Mouse (Mus musculus) embryo, embryonic 10 days (tissue): ENCODE measurements around the gene Vwa8.

Experiments
- DNase-seq: peaks from one replicate; pipeline ENCODE4 v3.0.0-alpha.2; 2015; ENCODE audit warnings: low spot score

The Vwa8 gene

DNA sequence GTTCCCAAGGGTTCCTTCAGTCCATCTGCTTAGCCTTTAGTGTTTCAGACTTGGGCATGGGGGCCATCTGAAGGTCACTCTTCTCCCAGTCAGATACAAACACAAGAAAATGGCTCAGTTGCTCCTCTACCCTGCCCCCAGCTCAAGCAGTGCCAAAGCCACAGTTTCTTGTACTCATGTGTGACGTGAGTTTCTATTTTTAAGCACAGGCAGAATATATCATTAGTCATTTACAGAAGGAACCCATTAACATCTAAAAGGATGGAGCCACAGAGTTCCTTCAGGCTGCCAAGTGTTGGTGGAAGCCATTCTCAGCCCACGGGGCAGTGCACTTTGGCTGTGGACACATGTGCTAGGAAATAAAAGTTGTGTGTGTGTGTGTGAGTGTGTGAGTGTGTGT, 240.6 kb downstream of the Vwa8 start:
- peak; percentile 14 for DNase-seq

DNA sequence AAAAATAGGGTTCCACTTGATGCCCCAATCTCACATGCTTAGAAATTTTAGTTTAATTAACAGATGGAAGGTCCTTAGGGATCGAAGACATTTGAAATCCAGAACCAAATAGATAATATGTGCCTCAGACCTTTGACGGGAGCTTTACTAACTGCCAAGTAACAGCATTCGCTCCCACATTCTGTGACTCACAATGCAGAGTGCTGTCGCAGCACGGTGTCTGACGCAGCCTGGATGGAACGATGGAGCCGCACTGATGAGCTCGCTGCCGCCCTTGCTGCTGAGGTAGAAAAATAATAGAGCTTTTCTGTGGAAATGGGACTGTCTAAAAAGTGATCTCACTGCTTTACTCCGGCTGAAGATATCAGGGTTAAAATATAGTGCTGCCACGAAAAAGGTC, 248.3 kb downstream of the Vwa8 start:
- no peak for DNase-seq

GRCm38 (mm10) chr14:79106655-79107515, 258.0 kb downstream of the Vwa8 start:
- DNase-seq, result peak; percentile 92

DNA sequence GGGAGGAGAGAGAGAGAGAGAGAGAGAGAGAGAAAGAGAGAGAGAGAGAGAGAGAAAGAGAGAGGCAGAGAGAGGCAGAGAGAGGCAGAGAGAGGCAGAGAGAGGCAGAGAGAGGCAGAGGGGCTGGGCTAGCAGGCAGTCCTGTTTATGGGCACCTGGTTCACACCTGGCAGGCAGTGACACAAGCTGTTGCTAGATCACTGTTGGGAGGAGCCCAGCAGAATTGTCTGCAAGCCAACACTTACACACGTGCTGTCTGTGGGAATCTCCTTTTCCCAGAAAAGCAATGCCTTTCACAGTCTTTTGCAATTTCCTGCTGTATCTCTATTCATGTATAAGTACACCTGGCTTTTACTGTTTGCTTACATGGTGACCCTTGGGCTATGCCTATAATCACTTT, 260.5 kb downstream of the Vwa8 start:
- DNase-seq, result no peak

DNA sequence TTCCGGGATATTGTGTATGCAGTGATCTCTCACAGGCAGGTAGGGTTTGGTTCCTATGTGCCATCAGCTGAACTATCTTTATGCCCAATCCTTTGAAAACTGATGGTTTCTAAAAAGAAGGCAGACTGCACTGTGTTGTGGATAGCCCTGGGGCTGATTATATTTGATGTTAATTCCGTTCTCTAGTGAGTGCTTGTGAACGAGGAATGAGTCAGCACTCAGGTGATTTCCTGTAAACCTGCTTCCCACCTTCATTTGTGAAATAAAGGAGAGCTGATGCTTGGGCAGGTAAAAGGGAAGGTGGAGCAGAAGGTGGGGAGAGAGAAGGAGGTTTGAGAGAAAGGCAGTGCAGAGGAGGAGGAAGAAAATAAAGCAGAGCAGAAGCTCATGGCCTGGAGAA, 261.2 kb downstream of the Vwa8 start:
- DNase-seq, result no peak

- DNase-seq, result no peak
Observed at GRCm38 (mm10) chr14:79112050-79112449, 263.2 kb downstream of the Vwa8 start.

DNA sequence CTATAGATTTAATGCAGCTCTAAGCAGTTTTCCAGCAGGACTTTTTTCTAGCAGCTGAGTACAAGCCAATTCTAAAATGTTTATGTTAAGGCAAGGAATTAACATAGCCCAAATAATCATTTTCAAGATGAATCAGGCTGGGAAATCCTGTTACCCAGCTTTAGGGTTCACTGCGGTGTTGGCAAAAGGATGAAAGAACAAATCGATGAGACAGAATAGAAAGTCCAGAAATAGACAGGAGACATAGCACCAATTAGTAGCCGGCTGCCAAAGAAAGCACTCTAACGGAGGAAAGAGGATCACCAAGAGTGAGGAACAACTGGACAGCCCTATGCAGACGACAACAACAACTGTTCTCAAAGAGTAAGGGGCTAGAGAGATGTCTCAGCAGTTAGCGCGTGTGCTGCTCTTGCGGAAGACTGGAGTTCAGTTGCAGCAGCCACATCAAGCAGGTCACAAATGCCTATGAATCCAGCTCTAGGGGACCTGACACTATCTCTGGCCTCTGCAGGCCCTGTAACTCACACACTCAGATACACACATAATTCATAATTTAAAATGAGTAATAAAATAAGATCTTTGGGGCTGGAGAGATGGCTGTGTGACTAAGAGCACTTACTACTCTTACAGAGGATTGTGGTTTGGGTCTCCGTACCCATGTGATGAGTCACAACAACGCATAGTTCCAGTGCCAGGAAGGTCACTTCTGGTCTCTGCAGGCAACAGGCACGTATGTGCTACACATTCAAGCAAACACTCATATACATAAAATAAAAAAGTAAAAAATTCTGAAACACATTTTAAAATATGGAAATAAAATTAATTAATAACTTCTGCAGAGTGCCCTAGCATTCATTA, 265.9 kb downstream of the Vwa8 start:
- no peak for DNase-seq

DNA sequence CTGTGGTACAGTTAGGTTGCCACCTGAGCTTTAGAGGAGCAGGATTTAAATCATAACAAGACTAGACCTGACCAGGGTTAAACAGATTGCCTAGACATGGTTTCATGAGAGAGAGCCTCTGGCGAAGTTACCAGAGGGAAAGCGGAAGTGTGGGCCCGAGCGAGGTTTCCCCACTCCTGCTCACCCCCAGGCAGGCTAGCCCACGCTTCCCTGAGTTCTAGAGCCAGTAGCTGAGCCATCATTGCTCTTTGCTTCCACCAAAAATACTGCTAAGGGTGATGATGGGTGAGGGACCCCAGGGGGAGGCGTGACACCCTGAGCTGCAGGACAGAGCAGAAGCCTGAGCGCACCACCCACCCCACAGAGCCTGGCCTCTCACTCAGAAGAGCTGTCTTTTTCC, 269.6 kb downstream of the Vwa8 start:
- no peak for DNase-seq

- DNase-seq, result no peak
Observed at GRCm38 (mm10) chr14:79119354-79119753, 270.5 kb downstream of the Vwa8 start.

- DNase-seq, result no peak
Observed at GRCm38 (mm10) chr14:79120681-79121080, 271.8 kb downstream of the Vwa8 start.

DNA sequence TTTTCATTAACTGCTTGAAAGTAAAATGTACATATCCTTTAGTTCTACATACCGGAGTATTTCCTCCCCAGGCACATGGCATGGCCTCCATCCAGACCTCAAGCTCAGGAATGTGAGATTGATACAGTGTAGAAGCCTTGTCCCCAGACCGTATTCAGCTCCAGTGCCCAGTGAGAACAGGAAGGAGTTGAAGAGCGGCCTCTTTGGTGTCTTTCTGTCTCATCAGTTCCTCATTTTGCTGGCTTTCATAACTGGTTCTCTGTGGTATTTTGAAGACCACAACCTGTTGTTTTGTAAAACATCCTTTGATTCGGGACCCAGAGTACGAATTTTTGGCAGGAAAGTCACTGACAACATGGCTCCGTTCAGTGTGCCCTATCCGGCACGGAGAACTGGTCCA, 274.6 kb downstream of the Vwa8 start:
- no peak for DNase-seq

- peak; percentile 73 for DNase-seq
Observed at GRCm38 (mm10) chr14:79124643-79125042, 275.8 kb downstream of the Vwa8 start.

- no peak for DNase-seq
Observed at GRCm38 (mm10) chr14:79126176-79126575, 277.3 kb downstream of the Vwa8 start.

- DNase-seq, result peak; percentile 79
Observed at GRCm38 (mm10) chr14:79134891-79135334, 286.1 kb downstream of the Vwa8 start.

- peak; percentile 21 for DNase-seq
Observed at GRCm38 (mm10) chr14:79135441-79135840, 286.6 kb downstream of the Vwa8 start.

DNA sequence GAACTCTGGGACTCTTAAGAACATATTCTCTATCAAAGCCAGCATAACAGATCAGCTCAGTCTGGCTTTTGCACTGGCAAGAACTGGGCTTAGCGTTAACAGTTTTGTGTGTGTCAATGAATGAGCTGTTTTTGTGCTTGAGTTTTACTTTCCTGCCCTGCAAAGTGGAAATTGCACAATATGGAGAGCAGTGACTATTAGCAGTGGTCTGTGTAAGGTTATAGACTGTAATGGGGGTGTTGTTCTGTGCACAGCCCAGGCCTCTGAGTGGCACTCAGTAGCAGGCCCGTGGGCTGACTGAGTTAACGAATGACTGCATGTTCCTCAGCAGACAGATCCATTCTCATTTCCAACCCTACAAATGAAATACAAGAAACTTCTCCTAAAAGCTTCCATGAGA, 287.7 kb downstream of the Vwa8 start:
- DNase-seq, result no peak

GRCm38 (mm10) chr14:79137100-79137499, 288.2 kb downstream of the Vwa8 start:
- DNase-seq, result no peak

DNA sequence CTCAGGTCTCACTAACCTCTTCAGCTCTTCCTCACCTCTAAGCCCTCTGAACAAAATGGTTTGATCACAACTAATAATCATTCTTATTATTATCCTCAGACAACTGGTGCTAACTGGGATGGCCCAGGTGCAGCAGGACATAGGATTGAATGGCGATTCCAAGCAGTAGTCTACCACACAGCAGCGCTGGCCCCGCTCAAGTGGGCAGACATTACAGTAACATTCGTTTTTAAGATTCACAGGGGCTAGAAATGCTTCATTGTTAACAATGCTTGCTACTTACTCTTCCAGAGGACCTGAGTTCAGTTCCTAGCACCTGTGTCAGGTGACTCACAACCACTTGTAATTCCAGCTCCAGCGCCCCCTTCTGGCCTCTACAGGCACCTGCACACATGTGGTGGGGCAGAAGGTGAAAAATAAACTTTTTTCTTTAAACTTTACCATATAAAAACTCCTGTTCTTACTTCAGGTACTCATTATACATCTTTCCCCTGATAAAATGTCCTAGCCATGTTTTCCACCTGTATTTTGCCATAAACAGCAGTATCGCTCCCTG, 290.3 kb downstream of the Vwa8 start:
- DNase-seq, result no peak

GRCm38 (mm10) chr14:79139918-79140825, 291.3 kb downstream of the Vwa8 start:
- peak; percentile 74 for DNase-seq

DNA sequence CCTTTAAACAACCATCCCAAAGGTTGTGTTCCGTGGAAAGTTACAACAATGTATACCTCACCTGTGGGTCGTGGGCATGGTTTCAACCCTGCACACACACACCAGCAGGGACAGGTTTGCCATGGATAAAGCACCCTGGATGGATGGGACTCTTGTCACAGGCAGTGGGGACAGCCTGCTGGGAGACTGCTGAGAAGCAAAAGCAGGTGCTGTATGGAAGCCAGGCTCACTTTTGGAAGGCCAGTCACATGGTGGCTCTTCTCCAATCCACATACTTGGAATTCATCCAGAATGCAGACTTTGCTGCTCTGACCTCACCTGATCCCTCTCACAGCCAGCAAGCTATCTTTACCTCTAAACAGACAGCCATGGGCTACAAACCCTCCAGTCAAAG, 292.0 kb downstream of the Vwa8 start:
- DNase-seq, result peak; percentile 20

GRCm38 (mm10) chr14:79142342-79142741, 293.5 kb downstream of the Vwa8 start:
- DNase-seq, result no peak

GRCm38 (mm10) chr14:79143696-79144095, 294.8 kb downstream of the Vwa8 start:
- DNase-seq, result no peak
